Mouse (Mus musculus): ENCODE results near the gene Pak1ip1.
A peak's percentile ranks its signal among the peaks of the same experiment; 100 is the strongest.

The Pak1ip1 gene

DNA sequence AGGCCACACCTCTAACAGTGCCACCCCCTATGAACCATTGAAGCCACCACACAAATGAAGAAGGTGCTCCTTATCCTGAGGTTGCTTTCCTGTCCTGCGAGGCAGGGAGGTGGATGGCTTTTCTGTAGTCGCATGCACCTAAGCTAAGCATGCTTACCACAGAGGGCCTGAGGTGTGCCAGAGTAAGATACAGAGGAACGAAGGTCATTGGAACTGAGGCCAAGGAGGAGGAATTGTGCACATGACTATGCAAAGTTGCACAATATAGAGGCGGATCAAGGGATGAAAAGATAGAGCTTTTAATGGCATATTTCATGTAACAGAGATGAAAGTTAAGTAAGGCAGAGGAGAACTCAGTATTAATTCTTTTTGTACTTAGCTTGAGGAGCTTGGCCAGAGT lies 5.4 kb downstream of the Pak1ip1 start:
- DNase-seq (ENCODE audit: low read depth, low spot score) = no peak

- DNase-seq (ENCODE audit: low read depth, low spot score) = no peak
Observed at GRCm38 (mm10) chr13:41008271-41008670, 7.4 kb downstream of the Pak1ip1 start.

GRCm38 (mm10) chr13:41008946-41009345 lies 8.1 kb downstream of the Pak1ip1 start:
- DNase-seq (ENCODE audit: low read depth, low spot score) = peak; percentile 42

- peak; percentile 94 for DNase-seq (ENCODE audit: low read depth, low spot score)
Observed at GRCm38 (mm10) chr13:41015829-41016634, 15.2 kb downstream of the Pak1ip1 start, which contains the start of gene Tmem14c. Gene Tmem14c (plus strand): TSS chr13:41016292.

GRCm38 (mm10) chr13:41016797-41017405 lies 16.1 kb downstream of the Pak1ip1 start:
- peak; percentile 5 for DNase-seq (ENCODE audit: low read depth, low spot score)

- no peak for DNase-seq (ENCODE audit: low read depth, low spot score)
Observed at GRCm38 (mm10) chr13:41017832-41018231, 17.0 kb downstream of the Pak1ip1 start.

DNA sequence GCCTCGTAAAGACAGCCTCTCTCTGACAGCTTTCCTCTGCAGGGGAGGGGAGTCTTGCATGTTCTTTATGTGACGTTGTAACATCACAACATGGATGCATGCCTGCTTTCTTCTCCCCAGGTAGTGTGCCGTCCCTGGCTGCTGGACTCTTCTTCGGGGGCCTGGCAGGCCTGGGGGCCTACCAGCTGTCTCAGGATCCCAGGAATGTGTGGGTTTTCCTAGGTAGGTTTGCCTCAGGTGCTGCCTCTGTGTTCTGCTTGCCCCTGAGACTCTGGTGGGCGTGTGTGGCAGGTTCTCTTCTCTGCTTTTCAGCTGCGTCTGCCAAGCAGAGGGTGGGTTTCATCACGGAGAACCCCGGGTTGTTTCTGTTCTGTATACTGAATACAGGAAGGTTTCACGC lies 17.4 kb downstream of the Pak1ip1 start:
- DNase-seq (ENCODE audit: low read depth, low spot score) = no peak

DNA sequence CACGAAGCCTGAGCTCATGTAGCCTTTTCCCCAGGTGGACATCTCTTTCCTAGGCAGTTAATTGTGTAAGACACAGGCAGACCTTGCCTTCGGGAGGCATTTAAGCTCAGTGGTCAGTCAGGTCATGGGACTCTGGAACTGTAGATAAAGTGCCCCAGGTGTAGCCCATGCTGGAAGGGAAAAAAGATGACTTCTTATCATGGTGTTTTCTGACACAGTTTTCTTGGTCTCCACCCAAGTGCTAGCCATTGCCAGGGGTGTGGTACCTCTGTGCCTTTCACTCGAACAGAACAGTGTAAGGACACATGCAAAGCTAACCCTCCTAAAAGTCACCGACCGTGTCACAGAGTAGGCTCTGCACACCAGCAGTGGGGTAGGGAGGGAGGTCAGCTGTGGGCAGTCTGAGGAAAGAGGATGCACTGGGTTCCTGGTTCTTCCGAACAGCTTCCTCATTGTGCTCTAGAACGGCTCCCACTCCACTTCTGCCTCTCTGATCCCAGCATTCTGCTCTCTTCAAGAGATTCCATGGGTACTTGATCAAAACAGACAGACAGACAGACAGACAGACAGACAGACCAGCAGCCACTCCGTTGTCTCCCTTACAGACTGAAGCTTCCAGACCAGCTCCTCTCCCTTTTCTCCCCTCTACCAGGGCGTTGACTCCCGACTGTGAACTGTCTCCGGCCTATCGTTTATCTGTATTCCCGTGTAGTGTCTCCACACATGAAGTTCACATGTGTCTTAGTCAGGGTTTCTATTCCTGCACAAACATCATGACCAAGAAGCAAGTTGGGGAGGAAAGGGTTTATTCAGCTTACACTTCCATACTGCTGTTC lies 18.2 kb downstream of the Pak1ip1 start:
- DNase-seq (ENCODE audit: low read depth, low spot score) = no peak

GRCm38 (mm10) chr13:41020494-41020893 lies 19.7 kb downstream of the Pak1ip1 start:
- DNase-seq (ENCODE audit: low read depth, low spot score) = no peak

DNA sequence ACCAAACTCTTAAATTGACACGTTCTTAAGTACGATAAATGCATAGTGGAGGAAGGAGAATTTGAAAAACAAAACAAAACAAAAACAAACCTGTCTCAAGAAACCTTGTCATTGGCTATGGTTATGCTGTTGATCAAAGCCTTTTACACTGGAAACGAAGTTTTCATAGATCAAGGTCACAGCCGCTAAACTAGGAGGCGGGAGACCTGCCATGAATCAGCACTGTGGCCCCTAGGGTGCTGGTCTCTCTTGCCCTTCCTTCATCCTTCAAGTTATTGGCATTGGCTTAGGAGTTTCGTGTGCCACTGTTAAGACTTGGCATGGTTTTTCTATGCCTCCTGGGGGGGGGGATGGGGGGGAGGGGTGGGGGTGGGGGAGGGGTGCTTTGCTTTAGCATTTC lies 20.8 kb downstream of the Pak1ip1 start:
- no peak for DNase-seq (ENCODE audit: low read depth, low spot score)

- DNase-seq (ENCODE audit: low read depth, low spot score) = no peak
Observed at GRCm38 (mm10) chr13:41022099-41022498, 21.3 kb downstream of the Pak1ip1 start.

DNA sequence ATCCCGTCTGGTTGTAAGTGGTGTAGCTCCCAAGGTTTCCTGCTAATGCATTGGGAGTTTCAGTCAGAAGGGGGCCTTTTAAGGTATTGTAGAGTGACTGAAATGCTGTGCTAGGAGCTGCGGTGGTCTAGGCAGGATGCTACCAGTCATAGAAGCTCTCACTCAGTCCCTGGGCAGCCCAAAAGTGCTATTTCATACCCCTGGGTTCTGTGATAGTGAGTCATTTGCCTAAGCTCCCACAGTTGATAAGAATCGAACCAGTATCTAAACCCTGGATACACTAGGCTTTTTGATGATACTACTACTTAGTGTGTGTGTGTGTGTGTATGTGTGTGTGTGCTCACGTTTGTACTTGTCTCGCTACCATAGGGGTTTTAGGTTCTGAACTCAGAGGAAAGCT lies 29.3 kb downstream of the Pak1ip1 start:
- DNase-seq (ENCODE audit: low read depth, low spot score) = no peak

GRCm38 (mm10) chr13:41042511-41042910 lies 41.7 kb downstream of the Pak1ip1 start:
- DNase-seq (ENCODE audit: low read depth, low spot score) = no peak

DNA sequence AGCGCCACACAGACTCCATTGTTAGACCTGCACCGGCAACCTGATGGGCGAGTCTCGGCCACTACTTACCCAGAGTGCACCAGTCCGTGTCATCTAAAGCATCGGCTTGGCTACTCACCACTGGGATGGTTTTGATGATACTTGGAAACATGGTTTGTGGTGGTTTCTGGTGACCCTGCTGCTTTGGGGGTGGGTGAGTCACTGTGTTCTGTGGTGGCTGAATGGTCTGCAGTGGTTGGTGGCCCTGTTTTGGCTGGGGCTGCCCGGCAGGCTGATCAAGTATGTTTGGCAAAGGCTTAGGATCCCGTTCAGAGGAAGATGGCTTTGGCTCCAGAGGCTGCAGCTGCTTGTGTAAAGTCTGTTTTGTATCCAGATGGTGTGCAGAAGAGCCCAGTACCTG lies 45.1 kb downstream of the Pak1ip1 start:
- no peak for DNase-seq (ENCODE audit: low read depth, low spot score)

DNA sequence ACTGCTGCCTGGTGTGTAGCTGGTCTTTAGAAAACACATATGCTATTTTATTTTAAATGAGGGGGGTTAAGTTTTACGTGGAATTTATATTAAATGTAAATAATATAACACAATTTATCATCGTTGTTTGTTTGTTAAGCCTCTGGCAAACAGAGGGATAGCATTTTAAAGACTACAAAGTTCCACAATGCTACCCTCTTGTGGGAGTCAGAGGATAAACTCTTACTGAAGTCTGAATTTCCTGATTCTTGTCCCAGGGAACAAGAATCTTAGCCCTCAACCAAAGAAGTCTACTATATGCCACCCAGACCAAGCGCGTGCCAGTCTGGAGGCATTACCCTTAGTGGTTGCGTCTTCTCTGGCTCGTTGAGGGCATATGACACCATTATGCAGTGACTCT lies 46.5 kb downstream of the Pak1ip1 start:
- DNase-seq (ENCODE audit: low read depth, low spot score) = peak; percentile 12

- no peak for DNase-seq (ENCODE audit: low read depth, low spot score)
Observed at GRCm38 (mm10) chr13:41051965-41052364, 51.1 kb downstream of the Pak1ip1 start.

Data from 3T3-L1 (cell line).